Mouse (Mus musculus) CH12.LX (cell line): ENCODE measurements around the gene Henmt1. TPM values are rescaled to one million over a fixed set of nuclear protein-coding genes. Genes with fewer than 3 reads are reported as not detected.

Source experiments
- DNase-seq: peaks from one replicate; pipeline ENCODE4 v3.0.0-alpha.2; 2013; ENCODE audit errors: extremely low read depth
- H3K27ac ChIP-seq: 2 replicates; pipeline ENCODE4 v1.5.1; 2012; ENCODE audit warnings: low read depth, mild to moderate bottlenecking, control low read depth, moderate library complexity; ENCODE audit not compliant: insufficient read depth
- H3K27me3 ChIP-seq: replicated peaks from 2 replicates; pipeline ENCODE3; 2012; ENCODE audit warnings: inconsistent platforms
- H3K36me3 ChIP-seq, 2 experiments: replicated peaks in 1 of 2; 2 replicates each; pipeline versions ENCODE3 to v1.6.1; 2012; ENCODE audit warnings: inconsistent platforms in 1 of 2, low read length in 1 of 2, mild to moderate bottlenecking in 1 of 2, mixed read lengths in 1 of 2, moderate library complexity in 1 of 2; ENCODE audit not compliant: control insufficient read depth in 1 of 2, insufficient read depth in 1 of 2
- H3K4me1 ChIP-seq, 2 experiments: 2 replicates each; pipeline ENCODE4 v1.6.1; 2012; ENCODE audit warnings: inconsistent platforms in 1 of 2, moderate library complexity in 1 of 2; ENCODE audit not compliant: insufficient read depth in 2 of 2, control insufficient read depth in 1 of 2
- H3K4me2 ChIP-seq: 2 replicates; pipeline ENCODE4 v1.6.1; 2012; ENCODE audit warnings: low read depth, mild to moderate bottlenecking, control low read depth; ENCODE audit not compliant: poor library complexity, insufficient read depth, severe bottlenecking
- H3K4me3 ChIP-seq, 3 experiments: fragments of 150-350 bp in 1 of 3; sonication (generic) in 1 of 3; replicated peaks in 1 of 3; 2 replicates each; pipeline versions ENCODE3 to v1.5.1; 2011 to 2012; ENCODE audit warnings: low read depth in 2 of 3, low read length in 2 of 3, mild to moderate bottlenecking in 2 of 3, moderate library complexity in 2 of 3, control low read depth in 1 of 3, improper control_type of control experiment in 1 of 3, inconsistent platforms in 1 of 3, mixed read lengths in 1 of 3; ENCODE audit not compliant: poor library complexity in 1 of 3
- H3K79me2 ChIP-seq: replicated peaks from 2 replicates; pipeline ENCODE4 v1.6.1; 2012; ENCODE audit warnings: mild to moderate bottlenecking, moderate library complexity; ENCODE audit not compliant: control insufficient read depth, poor library complexity, insufficient read depth, severe bottlenecking; ENCODE audit errors: extremely low read depth
- H3K9ac ChIP-seq: 2 replicates; pipeline ENCODE4 v1.6.1; 2012; ENCODE audit warnings: low read depth, mild to moderate bottlenecking, control low read depth, moderate library complexity; ENCODE audit not compliant: insufficient read depth
- H3K9me3 ChIP-seq: replicated peaks from 2 replicates; pipeline ENCODE3; 2012; ENCODE audit warnings: low read length, inconsistent platforms, mixed read lengths
- CHD1 ChIP-seq: IDR thresholded peaks from 2 replicates; pipeline ENCODE4 v1.6.1; 2012; ENCODE audit warnings: low read depth, low read length, improper control_type of control experiment, inconsistent platforms
- CTCF ChIP-seq, 2 experiments: IDR thresholded peaks in 1 of 2; conservative IDR thresholded peaks in 1 of 2; 2 replicates each; pipeline ENCODE4 v1.5.1; 2011 to 2012; ENCODE audit warnings: low read depth in 2 of 2, low read length in 2 of 2, improper control_type of control experiment in 1 of 2, inconsistent platforms in 1 of 2, mild to moderate bottlenecking in 1 of 2, moderate library complexity in 1 of 2
- JUN ChIP-seq: IDR thresholded peaks from 2 replicates; pipeline ENCODE4 v1.6.1; 2011; ENCODE audit warnings: low read depth, mild to moderate bottlenecking, low read length, improper control_type of control experiment, moderate library complexity; ENCODE audit not compliant: insufficient read depth
- KAT2A ChIP-seq: IDR thresholded peaks from 2 replicates; pipeline ENCODE4 v1.6.1; 2012; ENCODE audit warnings: low read length, improper control_type of control experiment, inconsistent platforms; ENCODE audit not compliant: insufficient replicate concordance
- RCOR1 ChIP-seq: conservative IDR thresholded peaks from 2 replicates; pipeline ENCODE4 v1.6.1; 2012; ENCODE audit warnings: low read depth, mild to moderate bottlenecking, inconsistent platforms, low read length, improper control_type of control experiment
- TCF12 ChIP-seq: IDR thresholded peaks from 2 replicates; pipeline ENCODE4 v1.6.1; 2014; ENCODE audit warnings: low read depth, mild to moderate bottlenecking, inconsistent platforms, low read length, improper control_type of control experiment
- USF2 ChIP-seq: conservative IDR thresholded peaks from 2 replicates; pipeline ENCODE4 v1.6.1; 2011; ENCODE audit warnings: low read depth, low read length, improper control_type of control experiment
- dilution Hi-C: fragments of 300-500 bp; cut with MboI; formaldehyde crosslinking; loops from 2 replicates; pipeline ENCODE4 v1.14.3; 2020; ENCODE audit warnings: low sequenced_read_pairs; ENCODE audit not compliant: extremely low pct_unique_long_range_greater_than_20kb, extremely low pct_ligation_motif_present
- in situ Hi-C: fragments of 300-500 bp; cut with MboI; formaldehyde crosslinking; loops from 3 replicates; pipeline ENCODE4 v1.14.3; 2019; ENCODE audit warnings: low sequenced_read_pairs, low pct_ligation_motif_present, low pct_unique_long_range_greater_than_20kb, mixed read lengths
- polyA plus RNA-seq: library from polyadenylated mRNA; unstranded; fragments of >175 nt; gene quantifications from 2 replicates; pipeline ENCODE4 v1.2.1, GENCODE M21; 2012; ENCODE audit warnings: low read depth; ENCODE audit not compliant: insufficient read length
- total RNA-seq, 2 experiments: library from RNA; depleted of rRNA; stranded (reverse); fragments of 300-350 nt in 1 of 2; fragments of >200 nt in 1 of 2; gene quantifications; 2 replicates each; pipeline ENCODE4 v1.2.3; 2012 to 2014

Henmt1 gene
- total and polyA plus RNA-seq, 3 experiments, result not detected

DNA sequence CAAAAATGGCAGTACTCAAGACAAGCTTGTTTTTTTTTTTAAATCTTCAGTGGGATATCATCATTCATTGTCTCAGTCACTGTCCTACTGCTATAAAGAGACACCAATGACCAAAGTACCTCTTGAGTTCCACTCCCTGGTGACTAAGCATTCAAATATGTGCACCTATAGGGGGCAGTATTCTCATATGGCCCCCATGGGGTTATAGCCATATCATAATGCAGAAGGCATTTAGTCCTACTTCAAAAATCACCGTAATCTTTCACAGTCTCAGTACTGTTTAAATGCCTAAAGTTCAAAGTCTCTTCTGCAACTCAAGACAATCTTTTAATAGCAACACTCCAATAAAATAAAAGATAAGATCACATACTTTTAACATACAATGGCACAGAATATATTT, 20.8 kb upstream of the Henmt1 start:
- TF ChIP-seq RCOR1 (no peak), CTCF (conservative IDR thresholded peaks at IDR 0.05 in 1 of 2, IDR thresholded peaks at IDR 0.05 in 1 of 2; ENCODE audit: low read depth in 2 of 2, low read length in 2 of 2) (peak in 1 of 2 experiments; percentile 44; a peak in 2 of 4 replicates), JUN (no peak), CHD1 (no peak)
- Histone ChIP-seq H3K4me1 (peaks cover 7 to 14% of the 10 kb centered on the region in 2 experiments; a peak in 2 of 4 replicates), H3K4me2 (no peak overlapping the region), H3K9me3 (no peaks in the 10 kb centered on the region), H3K27ac (no peak overlapping the region), H3K27me3 (no peaks in the 10 kb centered on the region), H3K79me2 (no peaks in the 10 kb centered on the region), H3K36me3 (no peaks in the 10 kb centered on the region), H3K9ac (no peak overlapping the region), H3K4me3 (no peak overlapping the region)
- dilution Hi-C loops (no loop called here), in situ Hi-C loops (no loop called here)
- DNase-seq, result no peak

DNA sequence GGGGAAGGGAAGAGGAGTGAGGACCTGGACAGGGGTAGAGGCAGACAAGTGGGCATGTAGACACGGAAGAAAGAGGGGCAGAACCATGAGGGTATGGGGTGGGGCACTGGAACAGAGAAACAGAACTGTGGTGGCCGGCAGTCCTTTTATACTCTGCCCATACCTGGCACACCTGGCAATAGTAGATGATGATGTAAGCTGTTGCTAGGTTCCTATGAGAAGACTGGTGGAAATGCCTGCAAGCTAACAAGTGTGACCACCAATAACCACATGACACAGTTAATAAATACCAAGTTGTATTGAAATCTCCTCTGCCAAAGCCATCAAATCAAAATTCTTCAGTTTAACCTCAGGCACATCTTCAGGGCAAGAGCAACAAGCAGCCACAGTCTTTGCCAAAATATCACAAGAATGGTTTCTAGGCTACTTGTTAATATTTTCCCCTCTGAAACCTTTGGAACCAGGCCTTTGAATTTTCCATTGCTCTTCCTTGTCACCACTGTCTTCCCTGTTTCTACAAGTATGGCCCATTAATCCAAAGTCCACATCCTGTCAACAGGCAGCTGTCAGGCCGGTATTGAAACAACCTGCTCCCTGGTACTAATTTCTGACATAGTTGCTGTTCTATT, 19.1 kb upstream of the Henmt1 start:
- in situ Hi-C loops, result no loop called here
- dilution Hi-C loops, result no loop called here

DNA sequence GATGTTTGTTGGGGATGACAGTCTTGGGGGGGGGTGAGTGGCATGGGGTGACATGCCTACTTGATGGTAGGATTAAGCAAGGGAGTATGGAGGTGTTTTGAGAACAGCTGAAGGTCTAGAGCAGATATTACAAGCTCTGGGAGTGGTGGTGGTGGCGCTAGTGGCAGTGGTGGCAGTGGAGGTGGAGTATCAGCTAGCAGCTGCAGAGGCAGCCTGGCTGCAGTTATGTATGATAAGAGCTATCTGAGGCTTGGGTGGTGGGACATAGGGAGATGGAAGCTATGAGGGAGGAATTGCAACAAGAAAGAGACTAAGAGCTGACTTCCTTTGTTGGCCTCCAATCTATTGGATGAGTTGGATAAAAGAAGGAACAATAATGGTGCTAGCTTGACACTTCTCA, 17.9 kb upstream of the Henmt1 start:
- DNase-seq, result no peak
- dilution Hi-C loops (no loop called here), in situ Hi-C loops (no loop called here)
- no peaks in the 10 kb centered on the region for H3K36me3 ChIP-seq
- no peaks in the 10 kb centered on the region for H3K79me2 ChIP-seq
- H3K9me3 ChIP-seq, result no peaks in the 10 kb centered on the region
- no peak overlapping the region for H3K4me2 ChIP-seq
- H3K27me3 ChIP-seq, result no peaks in the 10 kb centered on the region
- no peak overlapping the region for H3K27ac ChIP-seq
- H3K4me3 ChIP-seq, result no peak overlapping the region
- peaks cover 4 to 14% of the 10 kb centered on the region in 2 experiments; a peak in 2 of 4 replicates for H3K4me1 ChIP-seq
- H3K9ac ChIP-seq, result no peak overlapping the region
- TF ChIP-seq USF2, result no peak
- TF ChIP-seq, all 38 proteins: peak for 0

More for the DNA sequence above, 19.1 kb upstream of the Henmt1 start:
- Histone ChIP-seq H3K36me3 (no peaks in the 10 kb centered on the region), H3K4me2 (no peak overlapping the region), H3K79me2 (no peaks in the 10 kb centered on the region), H3K4me3 (no peak overlapping the region), H3K27ac (no peak overlapping the region), H3K4me1 (peaks cover 7 to 14% of the 10 kb centered on the region in 2 experiments; a peak in 2 of 4 replicates), H3K9ac (no peak overlapping the region), H3K27me3 (no peaks in the 10 kb centered on the region), H3K9me3 (no peaks in the 10 kb centered on the region)
- no peak for DNase-seq
- TF ChIP-seq KAT2A, result no peak
- no peak for TF ChIP-seq RCOR1
- no peak for TF ChIP-seq TCF12
